Mouse (Mus musculus) cerebellum, adult 2 months (tissue): ENCODE measurements around the gene Whrn.

Experiments
- CTCF ChIP-seq: fragments of 200-500 bp; IDR thresholded peaks from 2 replicates; pipeline ENCODE4 v1.5.1; 2011; ENCODE audit warnings: low read depth, mild to moderate bottlenecking, control low read depth, low read length, moderate library complexity, borderline replicate concordance; ENCODE audit not compliant: insufficient read depth
- POLR2A ChIP-seq: fragments of 200-500 bp; IDR thresholded peaks from 2 replicates; pipeline ENCODE4 v1.6.1; 2011; ENCODE audit warnings: low read length, control low read depth, borderline replicate concordance; ENCODE audit not compliant: insufficient read depth

GRCm38 (mm10) chr4:63474439-63474838 is 21.4 kb downstream of the Whrn start:
- TF ChIP-seq CTCF (no peak), POLR2A (no peak)
